Mouse (Mus musculus) heart, postnatal 0 days (tissue): ENCODE results near the gene Gm10663. TPM values are rescaled to one million over a fixed set of nuclear protein-coding genes. Genes with fewer than 3 reads are reported as not detected.

Experiments used
- ATAC-seq: fragments of 200-750 bp; cut with Nextera tagmentation; 2 replicates; pipeline ENCODE4 v1.8.0; 2017; ENCODE audit warnings: low read depth, moderate number of reproducible peaks, moderate library complexity; ENCODE audit not compliant: insufficient read depth
- DNase-seq: peaks from one replicate; pipeline ENCODE4 v3.0.0-alpha.2; 2016; ENCODE audit warnings: low spot score
- H3K27ac ChIP-seq: fragments of 300-500 bp; sonication (generic); 2 replicates; pipeline ENCODE4 v1.5.1; 2014; ENCODE audit warnings: low read depth, mild to moderate bottlenecking
- H3K27me3 ChIP-seq: fragments of 300-500 bp; sonication (generic); 2 replicates; pipeline ENCODE4 v1.6.1; 2014; ENCODE audit warnings: low read length, mixed read lengths; ENCODE audit not compliant: control insufficient read depth, insufficient read depth
- H3K36me3 ChIP-seq: fragments of 300-500 bp; sonication (generic); replicated peaks from 2 replicates; pipeline ENCODE4 v1.6.1; 2014; ENCODE audit warnings: low read length, mixed read lengths; ENCODE audit not compliant: control insufficient read depth, insufficient read depth
- H3K4me1 ChIP-seq: fragments of 300-500 bp; sonication (generic); 2 replicates; pipeline ENCODE4 v1.6.1; 2014; ENCODE audit warnings: antibody characterized with exemption; ENCODE audit not compliant: control insufficient read depth, insufficient read depth
- H3K4me2 ChIP-seq: fragments of 300-500 bp; sonication (generic); 2 replicates; pipeline ENCODE4 v1.6.1; 2014; ENCODE audit warnings: low read depth, mild to moderate bottlenecking, low read length, moderate library complexity
- H3K4me3 ChIP-seq: fragments of 300-500 bp; sonication (generic); 2 replicates; pipeline ENCODE4 v1.5.1; 2014; ENCODE audit warnings: low read depth, low read length
- H3K9ac ChIP-seq: fragments of 300-500 bp; sonication (generic); replicated peaks from 2 replicates; pipeline ENCODE4 v1.6.1; 2014; ENCODE audit warnings: low read depth, low read length, mixed read lengths
- H3K9me3 ChIP-seq: fragments of 300-500 bp; sonication (generic); replicated peaks from 2 replicates; pipeline ENCODE4 v1.6.1; 2016; ENCODE audit warnings: low read length; ENCODE audit not compliant: control insufficient read depth
- CTCF ChIP-seq: IDR thresholded peaks from 2 replicates; pipeline ENCODE4 v1.5.1; 2016; ENCODE audit warnings: antibody characterized with exemption, control low read depth, low read depth
- EP300 ChIP-seq: IDR thresholded peaks from 2 replicates; pipeline ENCODE4 v1.6.1; 2016; ENCODE audit warnings: antibody characterized with exemption, low read depth
- WGBS: fragments of 180-500 bp; shearing (Covaris S2); extraction: QIAGEN DNeasy Blood & Tissue Kit; methylation state at CpG from one replicate; pipeline ENCODE4 v1.1.7; 2014; 5-methylcytosine and 5-hydroxymethylcytosine counted together
- polyA plus RNA-seq: library from polyadenylated mRNA; unstranded; fragments of >200 nt; fragmentation: Nextera tagmentation; extraction: Ambion mirVana; gene quantifications from 2 replicates; pipeline ENCODE4 v1.2.1, GENCODE M21; 2015
- total RNA-seq: library from RNA; depleted of rRNA; stranded (reverse); fragments of >200 nt; gene quantifications from 2 replicates; pipeline ENCODE4 v1.2.3, GENCODE M21; 2014; ENCODE audit warnings: low replicate concordance

The Gm10663 gene
- total and polyA plus RNA-seq, 2 experiments from 2014 or later, result not detected

GRCm38 (mm10) chr8:65087711-65088110 is 12.9 kb downstream of the Gm10663 start:
- no peaks in the 10 kb centered on the region for H3K27me3 ChIP-seq
- no peaks in the 10 kb centered on the region for H3K36me3 ChIP-seq
- no peak overlapping the region for H3K4me2 ChIP-seq
- WGBS, result 40% methylated on average over 8 of the region's 8 CpGs
- no peaks in the 10 kb centered on the region for H3K4me1 ChIP-seq
- ATAC-seq (no peak), DNase-seq (no peak)
- no peak overlapping the region for H3K4me3 ChIP-seq
- H3K27ac ChIP-seq, result no peak overlapping the region
- no peak overlapping the region for H3K9ac ChIP-seq
- no peaks in the 10 kb centered on the region for H3K9me3 ChIP-seq
- no peak for TF ChIP-seq EP300
- no peak for TF ChIP-seq CTCF

GRCm38 (mm10) chr8:65088120-65088519 is 13.3 kb downstream of the Gm10663 start:
- H3K4me2 ChIP-seq, result no peak overlapping the region
- H3K4me3 ChIP-seq, result no peak overlapping the region
- no peaks in the 10 kb centered on the region for H3K36me3 ChIP-seq
- WGBS, result 80% methylated on average over 12 of the region's 12 CpGs
- H3K9ac ChIP-seq, result no peak overlapping the region
- ATAC-seq (no peak), DNase-seq (no peak)
- no peak for TF ChIP-seq EP300
- TF ChIP-seq CTCF, result no peak
- no peaks in the 10 kb centered on the region for H3K9me3 ChIP-seq
- no peaks in the 10 kb centered on the region for H3K4me1 ChIP-seq
- no peak overlapping the region for H3K27ac ChIP-seq
- H3K27me3 ChIP-seq, result no peaks in the 10 kb centered on the region

- Histone ChIP-seq H3K4me2 (no peak overlapping the region), H3K4me3 (no peak overlapping the region), H3K9me3 (no peaks in the 10 kb centered on the region), H3K27ac (no peak overlapping the region), H3K9ac (no peak overlapping the region), H3K27me3 (no peaks in the 10 kb centered on the region), H3K4me1 (no peaks in the 10 kb centered on the region), H3K36me3 (no peaks in the 10 kb centered on the region)
- WGBS, result 71% methylated on average over 7 of the region's 7 CpGs
- no peak for ATAC-seq
- TF ChIP-seq EP300, result no peak
- TF ChIP-seq CTCF, result no peak
- no peak for DNase-seq
Observed at GRCm38 (mm10) chr8:65089781-65090180, 14.9 kb downstream of the Gm10663 start.

GRCm38 (mm10) chr8:65097760-65098415 is 23.1 kb downstream of the Gm10663 start:
- Histone ChIP-seq H3K27ac (no peak overlapping the region), H3K9ac (no peak overlapping the region), H3K9me3 (no peaks in the 10 kb centered on the region), H3K4me2 (no peak overlapping the region), H3K27me3 (no peaks in the 10 kb centered on the region), H3K4me1 (no peaks in the 10 kb centered on the region), H3K4me3 (no peak overlapping the region), H3K36me3 (no peaks in the 10 kb centered on the region)
- DNase-seq (no peak), ATAC-seq (no peak)
- TF ChIP-seq CTCF (no peak), EP300 (no peak)
- 42% methylated on average over 7 of the region's 7 CpGs for WGBS

GRCm38 (mm10) chr8:65099735-65100134 is 24.9 kb downstream of the Gm10663 start:
- no peak overlapping the region for H3K27ac ChIP-seq
- no peaks in the 10 kb centered on the region for H3K27me3 ChIP-seq
- no peaks in the 10 kb centered on the region for H3K4me1 ChIP-seq
- H3K36me3 ChIP-seq, result no peaks in the 10 kb centered on the region
- no peak overlapping the region for H3K9ac ChIP-seq
- 71% methylated on average over 3 of the region's 3 CpGs for WGBS
- no peak for TF ChIP-seq EP300
- TF ChIP-seq CTCF, result no peak
- no peak for ATAC-seq
- H3K4me3 ChIP-seq, result no peak overlapping the region
- H3K9me3 ChIP-seq, result no peaks in the 10 kb centered on the region
- no peak overlapping the region for H3K4me2 ChIP-seq
- no peak for DNase-seq

GRCm38 (mm10) chr8:65103632-65104031 is 28.8 kb downstream of the Gm10663 start:
- H3K9ac ChIP-seq, result no peak overlapping the region
- WGBS, result 80% methylated on average over 7 of the region's 7 CpGs
- H3K4me2 ChIP-seq, result no peak overlapping the region
- H3K4me1 ChIP-seq, result no peaks in the 10 kb centered on the region
- no peak overlapping the region for H3K27ac ChIP-seq
- ATAC-seq (no peak), DNase-seq (no peak)
- H3K27me3 ChIP-seq, result no peaks in the 10 kb centered on the region
- H3K9me3 ChIP-seq, result no peaks in the 10 kb centered on the region
- no peaks in the 10 kb centered on the region for H3K36me3 ChIP-seq
- TF ChIP-seq EP300 (no peak), CTCF (no peak)
- H3K4me3 ChIP-seq, result no peak overlapping the region
